ENCODE assay signal across 9 mouse cellular contexts in the genomic region with DNA sequence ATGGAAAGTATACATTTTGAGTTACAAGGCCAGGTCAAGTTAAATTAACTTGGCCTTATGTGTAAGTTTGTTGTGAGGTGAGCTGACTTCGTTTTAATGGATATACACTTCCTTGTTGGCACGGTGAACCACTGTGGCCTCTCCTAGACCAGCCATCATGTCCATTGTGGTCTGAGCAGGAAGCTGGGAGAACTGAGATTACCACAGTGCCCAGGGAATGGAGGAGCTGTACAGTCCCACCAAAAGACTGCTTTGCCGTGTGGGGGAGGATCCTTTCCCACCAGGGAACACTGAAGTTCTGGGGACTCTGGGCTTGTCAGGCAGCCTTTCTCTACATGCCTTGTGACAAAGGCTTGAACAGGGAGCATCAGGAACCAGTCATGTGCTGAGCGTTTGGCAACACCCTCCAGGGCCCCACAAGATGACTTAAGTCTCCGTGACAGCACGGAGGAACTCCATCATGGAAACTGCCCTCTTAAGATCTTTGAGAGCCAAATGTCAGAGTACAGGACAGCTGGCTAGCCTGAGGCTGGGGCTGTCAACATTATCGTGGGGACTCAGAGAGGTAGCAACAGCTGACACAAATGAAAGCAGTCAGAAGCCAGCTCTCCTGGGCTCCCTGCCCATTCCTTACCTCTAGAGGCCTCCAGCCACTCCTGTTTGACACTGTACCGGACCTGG. TPM values are rescaled to one million over a fixed set of nuclear protein-coding genes. Genes with fewer than 3 reads are reported as not detected.
DNase-seq lines count a peak whose midpoint lies in the region; ATAC-seq and TF ChIP-seq lines count a peak whose summit lies in the region.
"Had no signal": no experiment of that assay in that cellular context is flagged by ENCODE, and none has a peak within 500 bp of the region (broad histone marks: within the 10 kb centered on the region; RNA-seq: fewer than 3 reads in every experiment).

No protein-coding gene starts in this region.

- in situ Hi-C loops in CH12.LX (cut with MboI; ENCODE audit: low pct_ligation_motif_present, low pct_unique_long_range_greater_than_20kb, low sequenced_read_pairs): no loop called here

- TF ChIP-seq EP300 in CH12.LX (IDR thresholded peaks at IDR 0.05; ENCODE audit: low read length): no peak

- 0 out of 2 replicates have a peak, but pooled peaks have one; percentile 23 for ATAC-seq in forebrain, embryonic 15.5 days (replicated peaks)
- no peak for ATAC-seq in forebrain, embryonic 14.5 days
- ATAC-seq in heart, embryonic 15.5 days (replicated peaks; ENCODE audit: insufficient number of reproducible peaks, insufficient read depth, low FRiP score, low read depth): peak; percentile 74

- TF ChIP-seq POLR2A in CH12.LX (IDR thresholded peaks at IDR 0.05; ENCODE audit: low read depth, low read length): no peak

- no peaks in the 10 kb centered on the region for H3K9me3 ChIP-seq in forebrain, embryonic 15.5 days
- H3K9me3 ChIP-seq in forebrain, embryonic 14.5 days (replicated peaks; ENCODE audit: control insufficient read depth, low read length): peaks cover 4% of the 10 kb centered on the region; the same call in 1 of the 2 replicates
- peaks cover 11% of the 10 kb centered on the region for H3K9me3 ChIP-seq in CH12.LX (replicated peaks; ENCODE audit: low read length)
- no peaks in the 10 kb centered on the region for H3K9me3 ChIP-seq in heart, embryonic 15.5 days (replicated peaks)

- 65% methylated on average over 8 of the region's 8 CpGs for WGBS in forebrain, embryonic 15.5 days
- WGBS in forebrain, embryonic 14.5 days: 68% methylated on average over 8 of the region's 8 CpGs
- 36% methylated on average over 8 of the region's 8 CpGs for WGBS in heart, embryonic 15.5 days

- dilution Hi-C loops in CH12.LX (cut with MboI; ENCODE audit: extremely low pct_ligation_motif_present, extremely low pct_unique_long_range_greater_than_20kb, low sequenced_read_pairs): no loop called here

- no peak for TF ChIP-seq CTCF in CH12.LX (conservative IDR thresholded peaks at IDR 0.05 in 1 of 2, IDR thresholded peaks at IDR 0.05 in 1 of 2; ENCODE audit: low read depth in 2 of 2, low read length in 2 of 2)

- no peak overlapping the region for H3K4me3 ChIP-seq in forebrain, embryonic 15.5 days
- H3K4me3 ChIP-seq in forebrain, embryonic 14.5 days (ENCODE audit: low read depth, low read length): no peak overlapping the region
- no peak overlapping the region for H3K4me3 ChIP-seq in CH12.LX (replicated peaks in 1 of 3; ENCODE audit: low read depth in 2 of 3, low read length in 2 of 3, poor library complexity in 1 of 3)
- H3K4me3 ChIP-seq in heart, embryonic 15.5 days: no peak overlapping the region

- no peak overlapping the region for H3K9ac ChIP-seq in forebrain, embryonic 15.5 days (replicated peaks)
- H3K9ac ChIP-seq in forebrain, embryonic 14.5 days (ENCODE audit: low read length): no peak overlapping the region
- H3K9ac ChIP-seq in CH12.LX (ENCODE audit: insufficient read depth, low read depth): no peak overlapping the region
- H3K9ac ChIP-seq in heart, embryonic 15.5 days: no peak overlapping the region

- DNase-seq in forebrain, embryonic 14.5 days (ENCODE audit: low spot score): no peak
- no peak for DNase-seq in CH12.LX (ENCODE audit: extremely low read depth)
- peak; percentile 35 for DNase-seq in lung, postnatal 14 days
- DNase-seq in layer of hippocampus, adult 9-10 months (ENCODE audit: low spot score): no peak
- DNase-seq in right cerebral cortex, postnatal 14 days: no peak
- no peak for DNase-seq in layer of hippocampus, postnatal 10 days (ENCODE audit: low spot score in 2 of 2)
- DNase-seq: liver had no signal

- peaks cover 43% of the 10 kb centered on the region for H3K36me3 ChIP-seq in forebrain, embryonic 15.5 days
- peaks cover 69% of the 10 kb centered on the region for H3K36me3 ChIP-seq in forebrain, embryonic 14.5 days (ENCODE audit: control insufficient read depth, insufficient read depth, low read length)
- peaks cover 0 to 69% of the 10 kb centered on the region in 2 experiments for H3K36me3 ChIP-seq in CH12.LX (replicated peaks in 1 of 2; ENCODE audit: control insufficient read depth in 1 of 2, insufficient read depth in 1 of 2, low read length in 1 of 2)
- H3K36me3 ChIP-seq in heart, embryonic 15.5 days: peaks cover 36% of the 10 kb centered on the region

- no peak for TF ChIP-seq RAD21 in CH12.LX (IDR thresholded peaks at IDR 0.05; ENCODE audit: low read depth, low read length)

- H3K4me1 ChIP-seq in forebrain, embryonic 15.5 days: peaks cover 19% of the 10 kb centered on the region
- peaks cover 9% of the 10 kb centered on the region for H3K4me1 ChIP-seq in forebrain, embryonic 14.5 days (ENCODE audit: control insufficient read depth, insufficient read depth, low read length)
- H3K4me1 ChIP-seq in CH12.LX (ENCODE audit: control insufficient read depth in 1 of 2, insufficient read depth in 2 of 2): peaks cover 0 to 42% of the 10 kb centered on the region in 2 experiments; a peak in 3 of 4 replicates
- H3K4me1 ChIP-seq in heart, embryonic 15.5 days (replicated peaks): peaks cover 16% of the 10 kb centered on the region

- H3K27me3 ChIP-seq in forebrain, embryonic 15.5 days: no peaks in the 10 kb centered on the region
- H3K27me3 ChIP-seq in forebrain, embryonic 14.5 days (replicated peaks; ENCODE audit: control insufficient read depth, insufficient read depth, low read length): no peaks in the 10 kb centered on the region
- no peaks in the 10 kb centered on the region for H3K27me3 ChIP-seq in CH12.LX (replicated peaks)
- H3K27me3 ChIP-seq in heart, embryonic 15.5 days: no peaks in the 10 kb centered on the region

- no peak overlapping the region for H3K4me2 ChIP-seq in forebrain, embryonic 15.5 days (replicated peaks)
- no peak overlapping the region for H3K4me2 ChIP-seq in forebrain, embryonic 14.5 days (ENCODE audit: low read length)
- H3K4me2 ChIP-seq in CH12.LX (ENCODE audit: insufficient read depth, low read depth, poor library complexity, severe bottlenecking): no peak overlapping the region
- 0 out of 2 replicates have a peak overlapping the region, but pooled peaks have one; percentile 13 for H3K4me2 ChIP-seq in heart, embryonic 15.5 days

- no peak overlapping the region for H3K27ac ChIP-seq in forebrain, embryonic 15.5 days (replicated peaks)
- no peak overlapping the region for H3K27ac ChIP-seq in forebrain, embryonic 14.5 days (ENCODE audit: low read depth, low read length)
- no peak overlapping the region for H3K27ac ChIP-seq in CH12.LX (ENCODE audit: insufficient read depth, low read depth)
- H3K27ac ChIP-seq in heart, embryonic 15.5 days: peak overlapping the region; percentile 64

- H3K79me2 ChIP-seq in CH12.LX (replicated peaks; ENCODE audit: control insufficient read depth, extremely low read depth, insufficient read depth, poor library complexity, severe bottlenecking): no peaks in the 10 kb centered on the region

TF ChIP-seq in CH12.LX, 34 proteins besides CTCF, POLR2A, EP300 and RAD21:
- TF ChIP-seq ETS1 (conservative IDR thresholded peaks at IDR 0.05; ENCODE audit: low read depth, low read length): peak; percentile 29
- TF ChIP-seq ZC3H11A (IDR thresholded peaks at IDR 0.05; ENCODE audit: low read depth, low read length): no peak
- TF ChIP-seq MAZ (IDR thresholded peaks at IDR 0.05; ENCODE audit: low read depth, low read length): no peak
- TF ChIP-seq BHLHE40 (IDR thresholded peaks at IDR 0.05; ENCODE audit: low read depth, low read length): peak; percentile 42
- TF ChIP-seq UBTF (IDR thresholded peaks at IDR 0.05; ENCODE audit: low read depth, low read length): no peak
- no peak for TF ChIP-seq IRF4 (IDR thresholded peaks at IDR 0.05; ENCODE audit: low read depth, low read length)
- TF ChIP-seq ZKSCAN1 (IDR thresholded peaks at IDR 0.05; ENCODE audit: borderline replicate concordance, low read depth, low read length): no peak

RNA-seq across cellular contexts. Expression of gene Boc, which starts 55.7 kb away (rescaled TPM):
- polyA plus RNA-seq in forebrain, embryonic 15.5 days (2015; fragmentation: Nextera tagmentation; extraction: Ambion mirVana): 15.3 and 16.9 TPM in 2 replicates
- polyA plus RNA-seq in forebrain, embryonic 14.5 days (2014; fragmentation: Nextera tagmentation; extraction: Ambion mirVana): 11.5 and 13.3 TPM in 2 replicates
- total RNA-seq in CH12.LX (2012; rRNA removed) (0.25 and 0.29 TPM in 2 replicates), CH12.LX (2014; rRNA removed) (0.47 and 0.67 TPM in 2 replicates)
- 1.2 and 1.5 TPM in 2 replicates for polyA plus RNA-seq in CH12.LX (2012; ENCODE audit: insufficient read length, low read depth)
- polyA plus RNA-seq in heart, embryonic 15.5 days (2015; fragmentation: Nextera tagmentation; extraction: Ambion mirVana): 7.7 and 14.0 TPM in 2 replicates
- 10 to 100 TPM; 10.8 to 11.3 TPM for total RNA-seq in layer of hippocampus, postnatal 10 days (2021)
